Mouse (Mus musculus): ENCODE results near the gene Olfr370. TPM values are rescaled to one million over a fixed set of nuclear protein-coding genes. Genes with fewer than 3 reads are reported as not detected.
A peak's percentile ranks its signal among the peaks of the same experiment; 100 is the strongest.

Gene Olfr370
- total RNA-seq, 2 experiments from 2014 or later = not detected

GRCm38 (mm10) chr8:83578131-83579055 lies 42.8 kb downstream of the Olfr370 start:
- peak; percentile 0 to 9 for DNase-seq (ENCODE audit: low spot score in 2 of 2)
- Histone ChIP-seq H3K27ac (peak overlapping the region; percentile 61; the same call in 1 of the 2 replicates), H3K4me3 (no peak overlapping the region)
- TF ChIP-seq CTCF (conservative IDR thresholded peaks at IDR 0.05) = no peak

GRCm38 (mm10) chr8:83579676-83580075 lies 44.1 kb downstream of the Olfr370 start:
- Histone ChIP-seq H3K27ac (no peak overlapping the region), H3K4me3 (no peak overlapping the region)
- DNase-seq (ENCODE audit: low spot score in 2 of 2) = peak; percentile 0 to 1

GRCm38 (mm10) chr8:83580826-83581225 lies 45.2 kb downstream of the Olfr370 start:
- no peak for TF ChIP-seq CTCF (conservative IDR thresholded peaks at IDR 0.05)
- H3K4me3 ChIP-seq = no peak overlapping the region
- peak in 1 of 2 experiments; percentile 7 for DNase-seq (ENCODE audit: low spot score in 2 of 2)
- no peak overlapping the region for H3K27ac ChIP-seq

More at GRCm38 (mm10) chr8:83579676-83580075, 44.1 kb downstream of the Olfr370 start:
- no peak for TF ChIP-seq CTCF (conservative IDR thresholded peaks at IDR 0.05)

GRCm38 (mm10) chr8:83582226-83582625 lies 46.6 kb downstream of the Olfr370 start:
- no peak for TF ChIP-seq CTCF (conservative IDR thresholded peaks at IDR 0.05)
- no peak overlapping the region for H3K27ac ChIP-seq
- no peak overlapping the region for H3K4me3 ChIP-seq
- DNase-seq (ENCODE audit: low spot score in 2 of 2) = peak in 1 of 2 experiments; percentile 6

GRCm38 (mm10) chr8:83583236-83583635 lies 47.7 kb downstream of the Olfr370 start:
- no peak for DNase-seq (ENCODE audit: low spot score in 2 of 2)
- no peak overlapping the region for H3K4me3 ChIP-seq
- no peak overlapping the region for H3K27ac ChIP-seq
- no peak for TF ChIP-seq CTCF (conservative IDR thresholded peaks at IDR 0.05)

- no peak for TF ChIP-seq CTCF (conservative IDR thresholded peaks at IDR 0.05)
- Histone ChIP-seq H3K4me3 (no peak overlapping the region), H3K27ac (no peak overlapping the region)
- DNase-seq (ENCODE audit: low spot score in 2 of 2) = no peak
Measured at GRCm38 (mm10) chr8:83584771-83585170, 49.2 kb downstream of the Olfr370 start.

GRCm38 (mm10) chr8:83585333-83585732 lies 49.8 kb downstream of the Olfr370 start:
- no peak for TF ChIP-seq CTCF (conservative IDR thresholded peaks at IDR 0.05)
- no peak for DNase-seq (ENCODE audit: low spot score in 2 of 2)
- Histone ChIP-seq H3K27ac (no peak overlapping the region), H3K4me3 (no peak overlapping the region)

GRCm38 (mm10) chr8:83587644-83588043 lies 52.1 kb downstream of the Olfr370 start:
- DNase-seq (ENCODE audit: low spot score in 2 of 2) = no peak
- Histone ChIP-seq H3K27ac (no peak overlapping the region), H3K4me3 (no peak overlapping the region)
- TF ChIP-seq CTCF (conservative IDR thresholded peaks at IDR 0.05) = no peak

GRCm38 (mm10) chr8:83588886-83589285 lies 53.3 kb downstream of the Olfr370 start:
- Histone ChIP-seq H3K27ac (no peak overlapping the region), H3K4me3 (no peak overlapping the region)
- no peak for DNase-seq (ENCODE audit: low spot score in 2 of 2)
- no peak for TF ChIP-seq CTCF (conservative IDR thresholded peaks at IDR 0.05)

GRCm38 (mm10) chr8:83590488-83591023 lies 55.0 kb downstream of the Olfr370 start:
- Histone ChIP-seq H3K27ac (no peak overlapping the region), H3K4me3 (no peak overlapping the region)
- no peak for DNase-seq (ENCODE audit: low spot score in 2 of 2)
- TF ChIP-seq CTCF (conservative IDR thresholded peaks at IDR 0.05) = peak; percentile 62

GRCm38 (mm10) chr8:83592682-83593081 lies 57.1 kb downstream of the Olfr370 start:
- no peak for DNase-seq (ENCODE audit: low spot score in 2 of 2)
- no peak for TF ChIP-seq CTCF (conservative IDR thresholded peaks at IDR 0.05)
- Histone ChIP-seq H3K4me3 (peak overlapping the region; percentile 87), H3K27ac (peak overlapping the region; percentile 98; the same call in 1 of the 2 replicates)

GRCm38 (mm10) chr8:83593325-83594166 lies 58.0 kb downstream of the Olfr370 start:
- no peak for TF ChIP-seq CTCF (conservative IDR thresholded peaks at IDR 0.05)
- H3K4me3 ChIP-seq = peak overlapping the region; percentile 87
- DNase-seq (ENCODE audit: low spot score in 2 of 2) = no peak

More at GRCm38 (mm10) chr8:83593325-83594166, 58.0 kb downstream of the Olfr370 start:
- peak overlapping the region; percentile 98 for H3K27ac ChIP-seq
